Mouse (Mus musculus) hindbrain, embryonic 16.5 days (tissue): ENCODE results near the gene Vmn2r89. TPM values are rescaled to one million over a fixed set of nuclear protein-coding genes. Genes with fewer than 3 reads are reported as not detected.

Experiments used
- ATAC-seq: fragments of 200-750 bp; cut with Nextera tagmentation; 2 replicates; pipeline ENCODE4 v1.8.0; 2017; ENCODE audit warnings: moderate TSS enrichment, moderate library complexity
- H3K27ac ChIP-seq: fragments of 300-500 bp; sonication (generic); 2 replicates; pipeline ENCODE4 v1.5.1; 2014; ENCODE audit warnings: low read depth, mild to moderate bottlenecking, control low read depth, low read length, moderate library complexity
- H3K27me3 ChIP-seq: fragments of 300-500 bp; sonication (generic); replicated peaks from 2 replicates; pipeline ENCODE4 v1.6.1; 2014; ENCODE audit warnings: low read length; ENCODE audit not compliant: control insufficient read depth, insufficient read depth
- H3K36me3 ChIP-seq: fragments of 300-500 bp; sonication (generic); 2 replicates; pipeline ENCODE4 v1.6.1; 2014; ENCODE audit warnings: mild to moderate bottlenecking, low read length, moderate library complexity, mixed read lengths; ENCODE audit not compliant: control insufficient read depth, insufficient read depth
- H3K4me1 ChIP-seq: fragments of 300-500 bp; sonication (generic); 2 replicates; pipeline ENCODE4 v1.6.1; 2014; ENCODE audit warnings: low read depth, low read length; ENCODE audit not compliant: control insufficient read depth, insufficient read depth
- H3K4me2 ChIP-seq: fragments of 300-500 bp; sonication (generic); 2 replicates; pipeline ENCODE4 v1.6.1; 2014; ENCODE audit warnings: mild to moderate bottlenecking, low read length, control low read depth, moderate library complexity
- H3K4me3 ChIP-seq: fragments of 300-500 bp; sonication (generic); 2 replicates; pipeline ENCODE4 v1.5.1; 2014; ENCODE audit warnings: mild to moderate bottlenecking, low read length, control low read depth, moderate library complexity
- H3K9ac ChIP-seq: fragments of 300-500 bp; sonication (generic); 2 replicates; pipeline ENCODE4 v1.6.1; 2014; ENCODE audit warnings: low read depth, mild to moderate bottlenecking, control low read depth, low read length, moderate library complexity
- H3K9me3 ChIP-seq: fragments of 300-500 bp; sonication (generic); 2 replicates; pipeline ENCODE4 v1.6.1; 2014; ENCODE audit warnings: mild to moderate bottlenecking, low read length, moderate library complexity; ENCODE audit not compliant: control insufficient read depth
- WGBS: fragments of 180-500 bp; shearing (Covaris S2); extraction: QIAGEN DNeasy Blood & Tissue Kit; methylation state at CpG from one replicate; pipeline ENCODE4 v1.1.7; 2014; 5-methylcytosine and 5-hydroxymethylcytosine counted together
- polyA plus RNA-seq: library from polyadenylated mRNA; unstranded; fragments of >200 nt; fragmentation: Nextera tagmentation; extraction: Ambion mirVana; gene quantifications from 2 replicates; pipeline ENCODE4 v1.2.1, GENCODE M21; 2015

Gene Vmn2r89
- polyA plus RNA-seq, 1 experiment from 2014 or later = not detected

DNA sequence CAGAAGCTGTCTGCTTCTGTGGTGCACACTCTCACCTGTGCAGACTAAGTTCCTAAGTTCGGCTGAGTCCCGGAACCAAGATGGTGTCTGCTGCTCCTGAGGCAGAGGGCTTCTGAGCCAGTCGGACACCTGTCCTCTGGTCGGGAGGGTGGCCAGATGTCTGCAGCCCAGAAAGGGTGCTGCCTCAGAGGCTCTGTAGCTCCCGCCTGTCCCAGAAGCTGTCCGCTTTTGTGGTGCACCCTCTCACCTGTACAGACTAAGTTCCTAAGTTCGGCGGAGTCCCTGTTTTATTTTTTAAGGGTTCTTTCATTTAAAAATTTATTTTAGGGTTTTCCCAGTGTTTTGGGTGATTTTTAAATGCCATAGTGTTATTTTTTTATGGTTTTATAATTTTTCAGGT, 55.8 kb downstream of the Vmn2r89 start:
- ATAC-seq = no peak
- no peaks in the 10 kb centered on the region for H3K9me3 ChIP-seq
- no peak overlapping the region for H3K4me2 ChIP-seq
- H3K27me3 ChIP-seq = no peaks in the 10 kb centered on the region
- no peak overlapping the region for H3K4me3 ChIP-seq
- H3K4me1 ChIP-seq = no peaks in the 10 kb centered on the region
- WGBS = 97% methylated on average over 8 of the region's 8 CpGs
- no peaks in the 10 kb centered on the region for H3K36me3 ChIP-seq
- no peak overlapping the region for H3K9ac ChIP-seq
- no peak overlapping the region for H3K27ac ChIP-seq

Other genes starting within 250 kb of the Vmn2r89 start
- not detected in 2 replicates for gene Ear14, start 248.5 kb upstream of the Vmn2r89 start, polyA plus RNA-seq
- gene Rnase2a, start 195.7 kb upstream of the Vmn2r89 start, polyA plus RNA-seq = not detected in 2 replicates
- gene Gm7247, start 90.1 kb upstream of the Vmn2r89 start, polyA plus RNA-seq = not detected in 2 replicates
- not detected in 2 replicates for gene Vmn2r88, start 41.0 kb upstream of the Vmn2r89 start, polyA plus RNA-seq
- gene Gm5622, start 100.9 kb downstream of the Vmn2r89 start, polyA plus RNA-seq = not detected in 2 replicates
- gene Gm17175, start 122.2 kb downstream of the Vmn2r89 start, polyA plus RNA-seq = not detected in 2 replicates
- gene Gm17174, start 140.3 kb downstream of the Vmn2r89 start, polyA plus RNA-seq = not detected in 2 replicates
- gene Gm17078, start 159.5 kb downstream of the Vmn2r89 start, polyA plus RNA-seq = not detected in 2 replicates
- gene Gm4181, start 183.8 kb downstream of the Vmn2r89 start, polyA plus RNA-seq = not detected in 2 replicates
- gene Gm17079, start 243.6 kb downstream of the Vmn2r89 start, polyA plus RNA-seq = not detected in 2 replicates